In the genomic region with DNA sequence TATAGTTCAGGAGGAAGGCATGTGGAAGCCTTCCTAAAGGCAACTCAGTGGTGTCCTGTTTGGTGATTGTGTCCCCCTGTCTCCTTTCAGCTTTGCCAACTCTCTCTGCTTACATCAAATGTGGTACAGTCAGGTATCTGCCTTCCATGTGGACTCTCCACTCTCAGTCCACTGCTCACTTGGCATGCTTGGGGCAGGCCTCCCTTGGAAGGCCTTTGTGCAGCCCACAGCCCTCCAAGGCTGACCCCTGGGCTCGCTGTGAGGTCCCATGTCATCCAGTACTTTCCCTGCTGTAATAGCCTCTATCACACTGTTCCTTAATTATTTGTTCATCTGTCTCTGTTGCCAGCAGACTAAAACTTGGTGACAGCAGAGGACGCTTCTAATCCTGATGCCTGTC, we compare ENCODE assay signal across 12 mouse cellular contexts.
"Had no signal": no experiment of that assay in that cellular context is flagged by ENCODE, and none has a peak within 500 bp of the region (broad histone marks: within the 10 kb centered on the region; RNA-seq: fewer than 3 reads in every experiment).

No protein-coding gene starts in this region.

- H3K4me3 ChIP-seq: limb, embryonic 13.5 days; midbrain, embryonic 15.5 days; neural tube, embryonic 12.5 days had no signal

- DNase-seq: left cerebral cortex, postnatal 4 days; lung, adult 18-20 months; retina, postnatal 1 day; right cerebral cortex, postnatal 4 days; spleen, adult 18-20 months; thymus, adult 18-20 months; thymus, postnatal 14 days had no signal

- H3K27me3 ChIP-seq: limb, embryonic 13.5 days; midbrain, embryonic 15.5 days; neural tube, embryonic 12.5 days had no signal

- H3K4me2 ChIP-seq: limb, embryonic 13.5 days; midbrain, embryonic 15.5 days; neural tube, embryonic 12.5 days had no signal

- ATAC-seq: intestine, embryonic 16.5 days; midbrain, embryonic 15.5 days had no signal

- H3K9me3 ChIP-seq: limb, embryonic 13.5 days; midbrain, embryonic 15.5 days; neural tube, embryonic 12.5 days had no signal

- H3K9ac ChIP-seq: limb, embryonic 13.5 days; liver, embryonic 14.5 days; midbrain, embryonic 15.5 days; neural tube, embryonic 12.5 days had no signal

- H3K4me1 ChIP-seq: limb, embryonic 13.5 days; midbrain, embryonic 15.5 days; neural tube, embryonic 12.5 days had no signal

- H3K27ac ChIP-seq: limb, embryonic 13.5 days; liver, embryonic 14.5 days; midbrain, embryonic 15.5 days; neural tube, embryonic 12.5 days had no signal

- H3K36me3 ChIP-seq: limb, embryonic 13.5 days; midbrain, embryonic 15.5 days; neural tube, embryonic 12.5 days had no signal
